Comparison of ENCODE assay signal across 17 mouse cellular contexts in the genomic region with DNA sequence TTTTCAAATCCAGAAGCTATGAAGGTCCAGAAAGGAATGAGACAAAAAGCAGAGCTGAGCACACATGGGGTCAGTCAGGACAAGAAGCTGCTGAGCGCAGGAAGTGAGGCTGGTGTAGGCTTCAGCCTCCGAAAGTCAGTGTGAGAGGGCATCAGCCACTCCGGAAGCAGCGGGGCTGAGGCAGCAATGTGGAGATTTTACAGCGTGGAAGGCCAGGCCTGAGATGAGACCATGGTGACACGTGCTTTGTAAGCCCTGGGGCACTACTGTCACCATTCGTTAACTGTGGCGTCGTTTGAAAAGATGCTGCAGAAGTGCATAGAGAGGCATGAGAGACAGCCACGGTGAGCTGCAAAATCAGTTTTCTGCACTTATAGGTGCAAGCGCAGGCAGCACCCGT. TPM values are rescaled to one million over a fixed set of nuclear protein-coding genes. Genes with fewer than 3 reads are reported as not detected.
A peak's percentile ranks its signal among the peaks of the same experiment; 100 is the strongest.
DNase-seq lines count a peak whose midpoint lies in the region; TF ChIP-seq lines count a peak whose summit lies in the region.
"Had no signal": no experiment of that assay in that cellular context is flagged by ENCODE, and none has a peak within 500 bp of the region (broad histone marks: within the 10 kb centered on the region; RNA-seq: fewer than 3 reads in every experiment).

No protein-coding gene starts in this region.

- TF ChIP-seq POLR2A in testis, adult 2 months (IDR thresholded peaks at IDR 0.05; ENCODE audit: control insufficient read depth, low read depth, low read length) = 0 out of 2 replicates have a peak, but pooled peaks have one; percentile 28

- no peaks in the 10 kb centered on the region for H3K36me3 ChIP-seq in testis, adult 2 months (ENCODE audit: control insufficient read depth, insufficient read depth, low read length)
- H3K36me3 ChIP-seq: embryonic facial prominence, embryonic 13.5 days; forebrain, embryonic 12.5 days; hindbrain, embryonic 12.5 days had no signal

- H3K27me3 ChIP-seq in testis, adult 2 months (ENCODE audit: control insufficient read depth, insufficient read depth, low read length) = no peaks in the 10 kb centered on the region

- peaks cover 12% of the 10 kb centered on the region for H3K4me1 ChIP-seq in testis, adult 2 months (ENCODE audit: control insufficient read depth, insufficient read depth, low read length)

- H3K27ac ChIP-seq in testis, adult 2 months (ENCODE audit: control insufficient read depth, insufficient read depth, low read depth, low read length) = no peak overlapping the region
- H3K27ac ChIP-seq: embryonic facial prominence, embryonic 13.5 days; forebrain, embryonic 12.5 days; hindbrain, embryonic 12.5 days had no signal

- peak overlapping the region; percentile 76 for H3K4me3 ChIP-seq in testis, adult 2 months (ENCODE audit: control insufficient read depth, low read depth, low read length)
- H3K4me3 ChIP-seq: embryonic facial prominence, embryonic 13.5 days; forebrain, embryonic 12.5 days; hindbrain, embryonic 12.5 days had no signal

- peak; percentile 17 for DNase-seq in kidney, postnatal 10 days
- DNase-seq in kidney, postnatal 36 days = no peak
- no peak for DNase-seq in testis, postnatal 14 days (ENCODE audit: low spot score)
- DNase-seq in retina, embryonic 14.5 days (ENCODE audit: low spot score) = peak; percentile 53
- no peak for DNase-seq in c-Kit-positive CD71-positive TER-119-positive erythroid progenitor cells, embryonic 14.5 days (ENCODE audit: low spot score)
- DNase-seq: adrenal gland, postnatal 10 days; cerebellum, adult 18-20 months; cerebellum, adult 9-11 months; cerebellum, postnatal 36 days; forebrain, postnatal 0 days; gastrocnemius, postnatal 25 days; heart, postnatal 10 days; heart, postnatal 4 days had no signal

- no peak for TF ChIP-seq CTCF in testis, adult 2 months (IDR thresholded peaks at IDR 0.05; ENCODE audit: control insufficient read depth, insufficient read depth, insufficient replicate concordance, low read depth, low read length)

RNA-seq across cellular contexts. Expression of a gene that starts 5.9 kb away (rescaled TPM):
- polyA plus RNA-seq in testis, adult 2 months (2012; rRNA removed) = 4.1 and 4.3 TPM in 2 replicates

RNA-seq across cellular contexts. Expression of a gene that starts 21.5 kb away (rescaled TPM):
- 0.06 and 0.17 TPM in 2 replicates for polyA plus RNA-seq in testis, adult 2 months (2012; rRNA removed)

RNA-seq across cellular contexts. Expression of a gene that starts 23.3 kb away (rescaled TPM):
- 0.64 and 0.94 TPM in 2 replicates for polyA plus RNA-seq in testis, adult 2 months (2012; rRNA removed)

RNA-seq across cellular contexts. Expression of a gene that starts 28.3 kb away (rescaled TPM):
- polyA plus RNA-seq in testis, adult 2 months (2012; rRNA removed) = 0.04 and 0.10 TPM in 2 replicates
- polyA plus RNA-seq: embryonic facial prominence, embryonic 13.5 days; forebrain, embryonic 12.5 days; forebrain, postnatal 0 days; hindbrain, embryonic 12.5 days had no signal

Comparison
In these comparisons a context has a peak if more than half of its experiments do, and no peak if none do; other contexts are left out.
1. DNase-seq: peak in kidney, postnatal 10 days (single experiment) and retina, embryonic 14.5 days (single experiment); none in kidney, postnatal 36 days (0 of 2), testis, postnatal 14 days (single experiment) and c-Kit-positive CD71-positive TER-119-positive erythroid progenitor cells, embryonic 14.5 days (single experiment).